Mouse (Mus musculus) cerebral cortex, adult 2 months (tissue): ENCODE results near the gene Usp45.

ENCODE experiments used
- WGBS: fragments of 180-500 bp; shearing (Covaris S2); methylation state at CpG from one replicate; pipeline ENCODE4 v1.1.7; 2018; 5-methylcytosine and 5-hydroxymethylcytosine counted together

Gene Usp45

DNA sequence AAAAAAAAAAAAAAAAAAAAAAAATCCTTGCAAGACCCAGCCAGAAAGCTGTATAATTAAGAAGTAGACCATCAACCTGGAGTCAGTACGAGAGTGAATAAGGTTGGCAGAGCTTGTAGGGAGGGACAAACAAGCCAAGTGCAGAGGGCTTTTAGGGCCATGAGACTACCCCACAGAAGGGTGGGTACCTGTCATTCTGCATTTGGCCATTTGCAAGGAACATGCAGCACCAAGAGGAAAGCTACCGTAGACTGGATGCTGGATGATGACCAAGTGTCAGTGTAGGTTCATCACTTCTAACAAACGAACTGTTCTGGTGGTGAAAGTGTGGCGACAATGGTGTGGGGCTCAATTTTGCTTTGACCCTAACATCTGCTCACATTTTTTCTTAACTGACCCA, 22.9 kb downstream of the Usp45 start:
- WGBS = 90% methylated on average over 4 of the region's 4 CpGs

- WGBS = 63% methylated on average over 3 of the region's 3 CpGs
Measured at GRCm38 (mm10) chr4:21793631-21794030, 26.7 kb downstream of the Usp45 start.

DNA sequence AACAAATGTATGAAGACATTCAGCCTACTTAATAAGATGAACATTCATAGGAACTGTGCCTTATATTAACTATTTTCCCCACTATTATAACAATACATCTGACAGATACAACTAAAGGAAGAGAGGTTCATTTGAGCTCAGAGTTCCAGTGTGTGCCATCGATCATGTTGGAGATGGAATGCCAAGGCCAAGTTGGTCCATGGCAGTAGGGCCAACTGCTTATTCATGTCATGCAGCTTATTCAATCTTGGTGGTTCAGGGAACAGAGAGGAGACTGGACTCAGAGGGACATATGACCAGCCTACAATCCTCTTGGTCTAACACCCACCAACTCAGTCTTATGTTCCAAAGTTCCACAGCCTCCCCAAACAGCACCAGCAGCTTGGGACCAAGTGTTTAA, 34.1 kb downstream of the Usp45 start:
- WGBS = 97% methylated on average over 1 of the region's 1 CpGs

DNA sequence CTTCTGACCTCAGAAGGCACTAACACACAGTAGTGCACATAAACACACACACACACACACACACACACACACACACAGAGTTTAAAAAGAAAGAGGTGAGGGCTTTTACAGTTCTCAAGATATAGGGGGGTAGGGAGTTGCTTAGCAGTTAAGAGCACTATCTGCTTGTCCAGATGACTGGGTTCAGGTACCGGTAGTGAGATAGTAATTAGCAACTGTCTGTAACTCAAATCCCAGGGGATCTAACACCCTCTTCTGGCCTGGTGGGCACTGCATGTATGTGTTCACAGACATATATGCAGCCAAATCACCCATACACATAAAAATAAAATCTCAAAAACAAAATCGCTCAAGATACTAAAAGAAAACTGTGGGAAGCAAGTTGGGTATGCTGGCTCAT, 34.7 kb downstream of the Usp45 start:
- WGBS = 91% methylated on average over 2 of the region's 2 CpGs

GRCm38 (mm10) chr4:21807204-21807603, 40.2 kb downstream of the Usp45 start:
- 75% methylated on average over 5 of the region's 5 CpGs for WGBS

- WGBS = 95% methylated on average over 3 of the region's 3 CpGs
Measured at GRCm38 (mm10) chr4:21810608-21811007, 43.7 kb downstream of the Usp45 start.

- WGBS = 89% methylated on average over 6 of the region's 6 CpGs
Measured at GRCm38 (mm10) chr4:21812635-21813034, 45.7 kb downstream of the Usp45 start.

DNA sequence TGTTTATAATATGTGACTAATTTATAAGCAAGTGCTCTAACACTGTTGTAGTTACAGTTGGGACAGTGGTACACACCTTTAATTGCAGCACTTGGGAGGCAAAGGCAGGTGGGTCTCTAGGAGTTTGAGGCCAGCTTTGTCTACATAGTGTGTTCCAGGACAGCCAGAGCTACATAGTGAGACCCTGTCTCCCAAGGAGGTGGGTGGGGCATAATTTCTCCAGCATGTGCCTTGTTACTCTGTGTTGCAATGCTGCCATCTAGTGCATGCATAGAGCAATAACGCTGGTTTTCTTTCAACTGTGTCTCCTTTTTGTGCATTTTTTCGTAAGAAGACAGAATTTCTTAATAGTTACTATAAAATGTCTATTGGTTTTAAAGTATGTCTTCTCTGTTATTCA, 47.1 kb downstream of the Usp45 start:
- 17% methylated on average over 2 of the region's 2 CpGs for WGBS

DNA sequence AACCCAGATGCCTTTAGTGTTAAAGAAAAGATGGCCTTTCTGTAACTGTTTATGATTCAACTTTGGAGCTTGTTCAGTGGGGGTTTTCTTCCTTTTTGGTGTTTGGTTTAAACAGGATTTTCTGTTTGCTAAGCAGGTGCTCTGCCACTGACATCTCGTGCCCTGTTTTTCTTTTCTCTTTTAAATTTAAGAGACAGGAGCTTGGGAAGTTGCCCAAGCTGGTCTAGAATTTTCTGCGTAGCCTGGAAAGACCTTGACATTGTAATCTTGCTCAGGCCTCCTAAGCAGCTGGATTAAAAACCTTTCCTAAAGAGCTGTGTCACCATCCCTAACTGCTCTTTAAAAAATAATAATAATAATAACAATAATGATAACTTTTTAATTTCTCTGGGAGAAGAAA, 59.7 kb downstream of the Usp45 start:
- WGBS = 79% methylated on average over 2 of the region's 2 CpGs

DNA sequence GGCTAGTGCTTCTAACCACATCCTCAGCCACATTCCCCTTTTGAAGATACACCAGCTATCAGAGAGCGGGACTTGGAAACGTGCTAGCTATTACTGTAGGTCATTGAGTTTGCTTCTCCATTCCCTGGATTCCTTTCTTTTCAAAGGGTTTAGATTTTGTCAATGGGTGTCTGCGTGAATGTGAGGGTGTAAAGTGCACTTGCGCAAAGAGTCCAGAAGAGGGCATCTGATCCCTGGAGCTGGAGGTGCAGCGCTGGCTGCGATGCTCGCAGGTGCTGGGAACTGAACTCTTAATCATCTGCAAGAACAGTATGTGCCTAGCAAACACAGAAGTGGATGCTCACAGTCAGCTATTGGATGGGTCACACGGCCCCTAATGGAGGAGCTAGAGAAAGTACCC, 65.9 kb downstream of the Usp45 start:
- 94% methylated on average over 8 of the region's 8 CpGs for WGBS

GRCm38 (mm10) chr4:21847481-21848286, 80.7 kb downstream of the Usp45 start, which contains the start of gene Pnisr:
Pnisr (plus strand) TSS chr4:21847583.
- WGBS = under 1% methylated on average over 50 of the region's 50 CpGs

DNA sequence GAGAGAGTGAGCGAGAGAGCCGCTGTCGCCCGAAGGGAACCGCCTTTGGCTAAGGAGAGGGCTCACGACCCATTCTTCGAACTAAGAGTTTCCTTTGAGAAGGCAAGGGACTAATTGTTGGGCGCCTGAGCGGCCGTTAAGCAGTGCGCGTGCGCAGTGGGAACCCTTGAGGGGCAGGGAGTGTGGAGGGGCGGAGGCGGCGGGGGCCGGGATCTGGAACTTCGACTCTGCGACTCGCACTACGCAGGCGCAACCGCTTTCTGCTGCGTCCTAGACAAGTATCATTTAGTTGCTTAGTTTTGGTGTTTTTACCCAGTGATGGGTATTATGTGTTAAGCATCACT, 81.3 kb downstream of the Usp45 start:
- under 1% methylated on average over 24 of the region's 24 CpGs for WGBS

DNA sequence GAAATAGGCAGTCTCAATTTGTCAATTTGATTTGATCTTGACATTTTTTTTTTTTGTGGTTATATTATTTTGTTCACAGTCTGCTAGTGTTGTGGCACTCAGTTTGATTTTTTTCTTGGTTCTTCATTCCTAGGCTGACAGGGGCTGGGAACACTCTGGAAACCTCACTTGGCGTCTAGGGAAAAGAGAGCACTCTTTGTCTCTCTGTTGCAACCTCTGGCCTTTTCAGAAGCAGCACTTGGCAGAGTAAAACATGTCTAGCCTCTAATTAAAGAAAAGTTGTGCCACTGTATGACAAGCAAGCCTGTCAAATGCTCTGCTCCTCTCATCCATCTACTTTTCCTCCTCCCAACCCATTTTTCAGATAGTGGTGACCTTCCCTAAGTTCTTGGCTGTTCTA, 90.5 kb downstream of the Usp45 start:
- 24% methylated on average over 1 of the region's 1 CpGs for WGBS

- WGBS = 83% methylated on average over 1 of the region's 1 CpGs
Measured at GRCm38 (mm10) chr4:21865226-21865625, 98.3 kb downstream of the Usp45 start.

- WGBS = 24% methylated on average over 6 of the region's 6 CpGs
Measured at GRCm38 (mm10) chr4:21878776-21879175, 111.8 kb downstream of the Usp45 start.

- WGBS = under 1% methylated on average over 51 of the region's 51 CpGs
Measured at GRCm38 (mm10) chr4:21879565-21880220, 112.7 kb downstream of the Usp45 start, which contains the start of gene Coq3. Coq3 (plus strand) TSS chr4:21879673.

GRCm38 (mm10) chr4:21882806-21883205, 115.8 kb downstream of the Usp45 start:
- 95% methylated on average over 6 of the region's 6 CpGs for WGBS

DNA sequence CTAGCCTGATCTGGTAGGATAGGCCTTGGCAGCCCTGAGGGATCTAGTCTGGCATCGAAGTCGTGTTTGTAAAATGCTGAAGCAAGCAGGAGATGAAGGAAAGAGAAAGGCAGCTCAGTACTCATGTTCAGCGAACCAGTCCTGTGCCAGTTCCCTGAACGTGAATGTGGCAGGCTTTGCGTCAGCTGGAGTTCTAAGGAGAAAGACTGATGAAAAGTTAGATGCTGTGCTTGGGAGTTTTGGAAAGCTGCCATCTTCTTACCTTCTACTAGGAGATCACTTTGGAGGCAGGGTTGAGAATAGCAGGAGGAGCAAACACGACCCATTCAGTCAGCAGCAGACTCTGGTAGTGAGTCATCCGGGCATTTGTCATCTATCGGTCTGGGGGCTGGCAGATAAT, 118.9 kb downstream of the Usp45 start:
- WGBS = 64% methylated on average over 8 of the region's 8 CpGs
